Mouse (Mus musculus): ENCODE data around the gene Hist1h4j.
"Not testable (repeated sequence)": the region's sequence is repeated elsewhere in the genome, so short reads cannot be mapped to it uniquely, and the experiment has no call there.

Gene Hist1h4j

DNA sequence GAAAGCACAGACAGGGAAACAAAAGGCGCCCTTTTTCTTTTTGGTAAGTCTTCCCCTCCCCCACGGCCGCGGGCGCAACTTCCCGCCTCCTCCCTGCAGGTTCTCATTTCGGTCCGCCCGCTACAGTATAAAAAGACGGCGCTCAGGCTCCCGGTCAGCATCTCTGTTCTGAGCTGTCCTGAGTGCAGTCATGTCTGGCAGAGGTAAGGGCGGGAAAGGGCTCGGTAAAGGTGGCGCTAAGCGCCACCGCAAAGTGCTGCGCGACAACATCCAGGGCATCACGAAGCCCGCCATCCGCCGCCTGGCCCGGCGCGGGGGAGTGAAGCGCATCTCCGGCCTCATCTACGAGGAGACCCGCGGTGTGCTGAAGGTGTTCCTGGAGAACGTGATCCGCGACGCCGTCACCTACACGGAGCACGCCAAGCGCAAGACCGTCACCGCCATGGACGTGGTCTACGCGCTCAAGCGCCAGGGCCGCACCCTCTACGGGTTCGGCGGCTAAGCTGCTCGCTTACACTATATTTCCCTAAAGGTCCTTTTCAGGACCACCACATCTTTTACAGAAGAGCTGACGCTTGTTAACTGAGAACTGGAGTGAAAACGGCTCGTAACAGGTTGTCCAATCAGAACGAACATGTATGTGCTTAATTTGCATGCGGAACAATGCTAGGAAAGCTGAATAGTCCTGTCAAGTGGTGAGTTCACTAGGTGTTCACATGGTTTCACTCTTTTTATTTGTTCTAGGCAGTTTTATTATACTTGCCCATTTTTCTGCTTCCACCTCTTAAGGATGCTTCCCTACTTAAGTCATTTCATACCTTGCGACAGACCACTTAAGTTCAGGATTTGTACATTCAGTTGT, at the start of gene Hist1h4j:
Gene Hist1h4j, plus strand, starts transcription at position 159 of the 862 bp plus-strand sequence.
- DNase-seq (ENCODE audit: low spot score in 2 of 2), result peak; percentile 61 to 79

DNA sequence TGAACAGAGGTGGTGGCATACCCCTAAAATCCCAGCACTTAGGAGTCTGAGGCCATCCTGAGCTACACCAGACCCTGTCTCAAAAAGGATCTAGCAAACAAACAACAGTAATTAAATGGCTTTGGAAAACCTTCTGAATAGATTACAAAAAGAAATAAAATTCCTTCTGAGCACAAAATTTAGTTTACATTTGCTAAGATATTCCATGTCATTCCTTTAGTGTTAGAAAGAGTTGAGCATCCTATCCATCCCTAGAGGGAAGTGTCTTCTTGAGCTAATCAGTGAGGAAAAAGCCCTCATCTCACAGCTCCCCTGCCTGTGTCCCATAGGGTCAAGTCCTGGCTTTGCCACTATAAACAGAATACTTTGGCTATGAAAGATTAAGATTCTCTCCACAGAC, 37.1 kb upstream of the Hist1h4j start, which contains the start of gene Olfr1359:
Gene Olfr1359, plus strand, starts transcription at position 301 of the 400 bp plus-strand sequence.
- no peak for DNase-seq (ENCODE audit: low spot score in 2 of 2)

DNA sequence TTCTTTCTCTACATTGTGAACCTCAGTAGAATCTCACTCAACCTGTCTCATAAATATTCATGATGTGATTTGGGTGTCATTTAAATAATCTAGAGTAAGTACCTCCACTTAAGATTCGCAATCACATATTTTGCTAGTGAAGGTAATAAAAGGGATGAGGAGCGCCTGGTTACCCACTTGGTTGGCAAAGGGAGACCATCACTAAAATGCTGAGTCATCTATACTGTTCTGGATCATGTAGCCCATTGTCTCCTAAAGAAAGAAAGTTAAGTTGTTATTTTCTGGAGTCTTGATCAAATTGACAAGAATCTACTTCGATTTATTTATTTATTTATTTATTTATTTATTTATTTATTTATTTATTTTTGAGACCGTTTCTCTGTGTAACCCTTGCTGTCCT, 28.2 kb upstream of the Hist1h4j start:
- DNase-seq (ENCODE audit: low spot score in 2 of 2), result no peak

DNA sequence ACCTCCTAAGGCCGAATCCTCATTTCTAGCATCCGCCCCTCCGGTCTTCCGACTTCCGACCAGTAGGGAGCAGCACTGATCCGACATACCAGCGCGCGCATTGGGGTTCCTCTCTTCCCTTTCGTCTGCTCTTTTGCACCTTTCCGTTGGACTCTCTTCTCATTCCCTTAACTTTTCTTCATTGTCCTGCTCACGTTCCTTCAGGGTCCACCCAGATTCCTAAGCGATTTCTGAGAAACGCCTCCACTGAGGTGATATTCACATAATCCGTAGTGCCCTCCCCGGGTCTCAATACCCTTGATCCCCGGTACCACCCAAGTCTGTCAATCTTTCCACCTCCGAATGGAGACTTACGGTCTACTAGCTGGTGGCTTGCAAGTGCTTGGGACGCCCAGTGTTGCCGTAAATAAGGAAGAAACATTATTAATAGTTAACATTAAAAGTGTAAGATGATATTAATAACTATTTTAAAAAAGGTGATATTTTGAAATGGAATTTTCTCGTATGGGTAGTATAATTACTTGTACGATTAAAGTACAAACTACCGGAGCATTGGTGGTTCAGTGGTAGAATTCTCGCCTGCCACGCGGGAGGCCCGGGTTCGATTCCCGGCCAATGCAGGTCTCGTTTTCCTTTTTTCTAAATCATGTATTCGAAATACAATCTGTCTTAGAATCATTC, 24.7 kb upstream of the Hist1h4j start:
- peak; percentile 76 to 89 for DNase-seq (ENCODE audit: low spot score in 2 of 2)

DNA sequence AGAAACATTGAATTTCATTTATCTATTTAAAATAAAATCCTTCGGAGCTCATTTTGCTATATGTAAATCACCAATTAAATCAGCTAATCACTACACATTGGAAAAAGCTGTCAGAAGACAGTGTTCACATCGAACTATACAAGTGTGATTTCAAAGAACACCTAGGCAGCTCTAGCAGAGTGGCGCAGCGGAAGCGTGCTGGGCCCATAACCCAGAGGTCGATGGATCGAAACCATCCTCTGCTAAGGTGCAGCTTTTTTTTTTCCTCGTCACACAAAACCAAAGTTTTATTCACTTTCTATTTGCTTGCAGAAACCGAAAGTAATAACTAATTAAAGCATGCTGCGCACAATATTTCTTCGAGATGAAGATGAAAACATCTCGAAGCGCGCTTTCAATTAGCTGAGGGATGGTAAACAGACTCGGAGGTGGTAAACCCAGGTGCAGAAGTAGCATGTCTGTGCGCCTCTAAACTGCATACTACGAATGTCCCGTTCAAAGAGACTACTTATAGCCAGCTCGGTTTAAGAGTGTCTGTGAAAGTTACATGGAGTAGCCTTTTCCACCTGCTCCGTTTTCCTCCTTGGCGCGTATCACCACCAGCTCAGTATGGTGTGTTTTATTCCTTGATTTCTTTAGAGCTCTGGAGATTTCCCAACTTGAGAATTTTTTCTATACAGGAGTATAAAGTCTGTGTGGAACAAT, 23.9 kb upstream of the Hist1h4j start:
- peak in 1 of 2 experiments; percentile 82 for DNase-seq (ENCODE audit: low spot score in 2 of 2)

DNA sequence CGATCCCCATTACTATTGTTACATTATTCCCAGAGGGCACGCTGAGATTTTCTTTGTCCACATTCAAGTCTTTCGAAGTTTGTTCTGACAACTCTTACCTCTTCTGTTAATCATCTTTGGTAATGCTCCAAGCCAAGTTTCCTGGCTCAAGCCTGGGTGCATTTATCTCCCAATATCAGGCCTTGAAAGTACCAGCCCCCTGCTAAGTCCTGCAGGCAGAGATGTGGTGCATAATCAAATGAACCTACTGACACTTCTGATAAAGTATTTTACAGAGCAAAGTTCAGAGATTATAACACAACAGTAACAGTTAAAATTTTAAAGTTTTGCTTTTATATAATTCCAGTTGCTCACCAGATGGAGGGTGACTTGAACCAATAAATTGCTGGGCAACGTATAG, 23.2 kb upstream of the Hist1h4j start:
- DNase-seq (ENCODE audit: low spot score in 2 of 2), result no peak

DNA sequence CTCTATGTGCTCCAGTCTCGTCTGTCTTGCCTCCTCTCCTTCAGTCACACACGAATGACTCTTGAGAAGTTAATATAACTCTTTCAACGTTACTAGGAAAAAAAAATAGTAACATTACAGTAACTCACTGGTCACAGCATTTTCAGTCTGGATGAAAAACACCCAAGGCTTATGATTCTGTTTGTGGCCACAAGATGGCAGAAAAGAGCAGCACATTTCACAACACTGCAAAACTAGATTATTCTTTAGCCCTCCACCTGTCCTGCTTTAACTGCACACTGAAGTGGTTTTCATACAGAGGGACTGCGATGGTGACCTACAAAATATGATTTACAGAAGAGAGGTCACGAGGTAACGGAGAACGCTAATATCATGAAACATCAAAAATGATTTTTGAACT, 20.1 kb upstream of the Hist1h4j start:
- peak; percentile 47 to 61 for DNase-seq (ENCODE audit: low spot score in 2 of 2)

DNA sequence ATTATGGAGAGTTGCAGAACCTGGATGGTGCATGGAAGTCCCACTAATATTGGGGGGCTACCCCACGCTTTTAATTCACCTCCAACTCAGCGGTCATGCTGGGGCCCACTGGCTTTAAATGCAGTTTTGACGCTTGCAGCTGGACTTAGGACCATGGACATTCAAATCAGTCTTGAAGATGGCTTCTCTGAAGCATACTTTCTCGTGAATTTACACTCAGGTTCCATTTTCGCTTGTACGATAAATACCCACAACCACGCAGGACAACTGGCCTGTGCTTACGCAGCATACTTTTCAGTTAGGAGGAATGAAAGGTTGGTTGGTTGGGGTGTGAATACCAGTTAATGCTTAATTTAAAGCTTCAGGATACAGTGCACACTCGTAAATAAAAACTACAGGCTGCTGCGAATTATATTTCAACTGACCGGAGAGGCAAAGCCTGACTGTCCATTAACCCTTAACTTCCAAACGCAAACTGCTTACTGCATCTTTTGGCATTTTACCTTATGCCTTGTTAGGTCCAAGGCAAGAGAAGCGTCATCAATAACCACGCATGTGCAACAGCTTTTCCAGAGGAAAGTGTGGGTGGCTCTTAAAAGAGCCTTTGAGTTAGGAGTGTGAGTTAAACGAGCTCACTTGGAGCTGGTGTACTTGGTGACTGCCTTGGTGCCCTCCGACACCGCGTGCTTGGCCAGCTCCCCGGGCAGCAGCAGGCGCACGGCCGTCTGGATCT, 19.6 kb upstream of the Hist1h4j start:
- DNase-seq (ENCODE audit: low spot score in 2 of 2), result no peak

DNA sequence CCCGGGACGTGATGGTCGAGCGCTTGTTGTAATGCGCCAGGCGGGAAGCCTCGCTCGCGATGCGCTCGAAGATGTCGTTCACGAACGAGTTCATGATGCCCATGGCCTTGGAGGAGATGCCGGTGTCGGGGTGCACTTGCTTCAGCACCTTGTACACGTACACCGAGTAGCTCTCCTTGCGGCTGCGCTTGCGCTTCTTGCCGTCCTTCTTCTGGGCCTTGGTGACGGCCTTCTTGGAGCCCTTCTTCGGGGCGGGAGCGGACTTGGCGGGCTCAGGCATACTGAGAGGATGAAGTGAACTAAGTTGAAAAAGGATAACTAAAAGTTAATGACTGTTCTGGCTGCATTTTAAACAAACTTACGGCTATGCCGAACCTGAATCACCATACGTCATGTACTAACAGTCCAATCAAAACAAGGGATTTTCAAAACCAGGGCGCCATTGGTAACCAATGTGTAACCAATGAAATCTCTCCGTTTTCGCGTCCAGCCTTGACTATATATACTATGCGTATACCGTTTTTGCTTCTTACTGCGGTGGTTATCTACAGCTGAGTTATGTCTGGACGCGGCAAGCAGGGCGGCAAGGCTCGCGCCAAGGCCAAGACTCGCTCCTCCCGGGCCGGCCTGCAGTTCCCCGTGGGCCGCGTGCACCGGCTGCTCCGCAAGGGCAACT, 18.9 kb upstream of the Hist1h4j start, which contains the start of the genes Hist1h2bl and Hist1h2ai:
Gene Hist1h2bl, minus strand, starts transcription at position 280 of the 676 bp plus-strand sequence.
Gene Hist1h2ai, plus strand, starts transcription at position 559 of the 676 bp plus-strand sequence.
- peak in 1 of 2 experiments; percentile 74 for DNase-seq (ENCODE audit: low spot score in 2 of 2)

DNA sequence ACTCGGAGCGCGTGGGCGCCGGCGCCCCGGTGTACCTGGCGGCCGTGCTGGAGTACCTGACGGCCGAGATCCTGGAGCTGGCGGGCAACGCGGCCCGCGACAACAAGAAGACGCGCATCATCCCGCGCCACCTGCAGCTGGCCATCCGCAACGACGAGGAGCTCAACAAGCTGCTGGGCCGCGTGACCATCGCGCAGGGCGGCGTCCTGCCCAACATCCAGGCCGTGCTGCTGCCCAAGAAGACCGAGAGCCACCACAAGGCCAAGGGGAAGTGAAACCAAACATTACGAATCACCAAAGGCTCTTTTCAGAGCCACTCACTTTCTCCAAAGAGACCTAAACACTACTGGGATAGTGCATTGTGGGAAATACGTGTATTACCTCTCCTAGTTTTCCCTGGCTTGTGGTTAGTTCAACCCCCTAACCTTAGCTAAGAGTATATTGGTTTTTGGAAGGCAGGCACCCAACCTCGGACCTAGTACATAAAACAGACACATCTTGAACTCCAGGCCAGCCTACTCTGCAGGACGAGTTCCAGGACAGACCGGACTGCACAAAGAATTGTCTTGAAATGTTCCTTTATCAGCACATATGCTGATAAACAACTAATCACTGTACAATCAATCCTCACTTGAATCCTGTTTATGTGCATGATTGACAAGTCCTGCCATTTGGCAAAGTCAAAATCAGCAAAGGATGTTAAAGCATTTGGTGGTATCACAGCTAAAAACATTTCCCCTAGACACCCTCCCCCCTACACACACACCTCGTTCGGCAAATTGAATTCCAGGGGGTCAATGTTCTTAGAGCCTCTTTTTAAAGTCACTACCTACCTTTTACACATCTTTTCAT, 18.1 kb upstream of the Hist1h4j start:
- not testable (repeated sequence) for DNase-seq (ENCODE audit: low spot score in 2 of 2)

DNA sequence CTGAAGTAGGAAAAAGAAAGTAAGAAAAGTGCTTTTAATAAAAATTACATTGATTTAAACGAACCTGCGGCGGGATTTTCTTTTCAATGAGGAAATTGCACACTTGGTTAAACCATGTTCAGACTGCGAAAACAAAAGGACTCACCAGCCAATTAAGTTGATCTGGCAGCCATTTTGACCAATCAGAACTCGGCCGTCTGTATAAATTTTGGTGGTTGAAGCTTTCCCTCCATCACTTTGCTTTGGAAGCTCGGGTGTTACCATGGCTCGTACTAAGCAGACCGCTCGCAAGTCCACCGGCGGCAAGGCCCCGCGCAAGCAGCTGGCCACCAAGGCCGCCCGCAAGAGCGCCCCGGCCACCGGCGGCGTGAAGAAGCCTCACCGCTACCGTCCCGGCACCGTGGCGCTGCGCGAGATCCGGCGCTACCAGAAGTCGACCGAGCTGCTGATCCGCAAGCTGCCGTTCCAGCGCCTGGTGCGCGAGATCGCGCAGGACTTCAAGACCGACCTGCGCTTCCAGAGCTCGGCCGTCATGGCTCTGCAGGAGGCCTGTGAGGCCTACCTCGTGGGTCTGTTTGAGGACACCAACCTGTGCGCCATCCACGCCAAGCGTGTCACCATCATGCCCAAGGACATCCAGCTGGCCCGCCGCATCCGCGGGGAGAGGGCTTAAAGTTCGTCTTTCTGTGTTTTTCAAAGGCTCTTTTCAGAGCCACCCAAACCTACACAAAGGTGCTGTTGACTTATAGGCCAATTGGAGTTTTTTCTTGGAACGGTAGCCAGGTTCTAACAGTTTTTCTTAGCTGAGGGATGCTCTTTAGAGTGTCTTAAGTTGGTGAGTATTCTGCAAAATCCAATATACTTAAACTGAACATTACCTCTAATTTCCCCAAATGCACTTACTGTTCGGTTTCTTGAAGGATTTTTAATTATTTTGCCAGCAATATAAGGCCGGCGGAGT, 17.2 kb upstream of the Hist1h4j start, which contains the start of gene Hist1h3h:
Gene Hist1h3h, plus strand, starts transcription at position 263 of the 961 bp plus-strand sequence.
- DNase-seq (ENCODE audit: low spot score in 2 of 2), result peak; percentile 40 to 81

DNA sequence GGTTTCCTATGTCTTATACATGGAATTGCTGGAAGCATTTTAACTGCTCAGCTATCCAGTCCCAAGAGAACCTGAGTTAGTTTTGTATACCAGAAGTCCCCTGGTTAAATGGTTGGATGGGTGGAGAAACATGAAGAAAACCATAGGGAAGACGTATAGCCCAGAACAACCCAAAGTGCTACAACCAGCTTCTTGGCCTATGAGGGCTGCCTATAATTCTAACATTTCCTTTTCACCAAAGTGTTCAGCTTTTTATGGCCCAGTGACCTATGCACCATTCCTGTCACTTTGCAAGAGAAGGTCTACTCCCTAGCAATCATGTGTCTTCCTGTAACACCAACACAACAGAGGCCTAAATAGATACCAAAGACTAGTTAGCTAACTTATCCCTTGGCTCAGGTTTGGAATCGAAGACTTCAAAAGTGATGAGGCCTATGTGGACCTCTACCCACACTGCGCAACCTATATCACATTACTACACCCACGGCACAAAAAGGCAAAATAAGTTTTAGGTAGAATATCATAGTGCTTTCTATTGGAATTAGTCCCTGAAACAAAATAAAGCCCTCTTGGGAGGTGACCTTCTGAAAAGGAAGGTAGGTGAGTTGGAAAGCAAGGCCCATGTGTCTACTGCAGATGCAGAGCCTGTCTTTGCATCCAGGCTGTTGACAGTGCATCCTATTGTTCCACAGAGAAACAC, 16.3 kb upstream of the Hist1h4j start:
- DNase-seq (ENCODE audit: low spot score in 2 of 2), result no peak

DNA sequence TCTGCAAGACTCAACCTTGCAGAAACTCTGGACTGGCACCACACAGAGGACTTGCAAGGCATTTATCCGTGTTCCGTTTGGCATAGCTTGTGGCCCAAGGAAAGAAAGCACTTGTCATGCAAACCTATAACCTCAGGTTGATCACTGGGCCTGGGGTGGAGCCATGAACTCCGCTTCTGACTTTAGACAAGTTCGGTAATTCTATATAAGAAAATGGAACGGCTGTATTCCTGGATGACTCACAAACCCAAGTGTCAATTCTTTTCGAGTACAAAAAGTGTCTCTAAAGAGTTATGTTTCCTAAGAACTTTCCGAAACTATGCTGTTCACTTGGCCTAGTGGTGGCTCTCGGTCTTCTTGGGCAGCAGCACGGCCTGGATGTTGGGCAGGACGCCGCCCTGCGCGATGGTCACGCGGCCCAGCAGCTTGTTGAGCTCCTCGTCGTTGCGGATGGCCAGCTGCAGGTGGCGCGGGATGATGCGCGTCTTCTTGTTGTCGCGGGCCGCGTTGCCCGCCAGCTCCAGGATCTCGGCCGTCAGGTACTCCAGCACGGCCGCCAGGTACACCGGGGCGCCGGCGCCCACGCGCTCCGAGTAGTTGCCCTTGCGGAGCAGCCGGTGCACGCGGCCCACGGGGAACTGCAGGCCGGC, 13.6 kb upstream of the Hist1h4j start:
- not testable (repeated sequence) for DNase-seq (ENCODE audit: low spot score in 2 of 2)

DNA sequence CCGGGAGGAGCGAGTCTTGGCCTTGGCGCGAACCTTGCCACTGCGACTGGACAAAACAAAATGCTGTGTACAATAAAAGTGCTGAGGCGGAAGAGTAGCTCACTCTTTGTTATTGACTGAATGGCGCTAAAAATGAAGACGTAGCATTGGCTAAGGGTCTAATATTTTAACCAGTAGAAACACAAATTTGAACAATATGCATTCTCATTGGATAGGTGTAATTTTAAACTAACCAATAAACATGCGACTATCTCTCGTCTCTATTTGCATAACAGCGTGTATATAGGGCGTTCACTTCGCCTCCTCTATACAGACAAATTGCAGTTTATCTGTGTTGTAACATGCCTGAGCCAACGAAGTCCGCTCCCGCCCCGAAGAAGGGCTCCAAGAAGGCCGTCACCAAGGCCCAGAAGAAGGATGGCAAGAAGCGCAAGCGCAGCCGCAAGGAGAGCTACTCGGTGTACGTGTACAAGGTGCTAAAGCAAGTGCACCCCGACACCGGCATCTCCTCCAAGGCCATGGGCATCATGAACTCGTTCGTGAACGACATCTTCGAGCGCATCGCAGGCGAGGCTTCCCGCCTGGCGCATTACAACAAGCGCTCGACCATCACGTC, 13.0 kb upstream of the Hist1h4j start, which contains the start of gene Hist1h2bm:
Gene Hist1h2bm, plus strand, starts transcription at position 288 of the 616 bp plus-strand sequence.
- peak in 1 of 2 experiments; percentile 48 for DNase-seq (ENCODE audit: low spot score in 2 of 2)

DNA sequence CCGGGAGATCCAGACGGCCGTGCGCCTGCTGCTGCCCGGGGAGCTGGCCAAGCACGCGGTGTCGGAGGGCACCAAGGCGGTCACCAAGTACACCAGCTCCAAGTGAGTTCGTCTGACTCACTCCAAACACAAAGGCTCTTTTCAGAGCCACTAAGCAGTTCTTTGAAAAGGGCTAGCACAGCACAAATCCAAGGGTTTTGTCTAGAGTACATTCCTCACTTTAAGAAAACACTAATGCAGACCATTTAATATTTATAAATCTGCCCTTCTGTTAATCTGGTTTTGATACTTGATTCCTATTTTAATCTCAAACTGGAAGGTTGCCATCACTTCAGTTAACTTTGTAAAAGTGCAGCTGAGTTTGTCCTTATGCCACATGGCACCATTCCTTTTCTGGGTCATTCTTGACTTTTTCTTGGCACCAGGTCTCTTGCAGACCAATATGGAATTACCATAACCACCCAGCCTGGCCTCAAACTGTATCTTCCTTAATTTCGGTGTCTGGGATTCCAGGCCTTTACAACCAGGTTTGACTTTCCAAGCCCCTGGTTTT, 12.4 kb upstream of the Hist1h4j start:
- no peak for DNase-seq (ENCODE audit: low spot score in 2 of 2)

All from cerebellum, postnatal 4 days (tissue).